Mouse (Mus musculus) megakaryocyte-erythroid progenitor cell, adult 5-6 weeks (primary cell): ENCODE measurements around the gene Gsta3. TPM values are rescaled to one million over a fixed set of nuclear protein-coding genes. Genes with fewer than 3 reads are reported as not detected.

Experiments used
- ATAC-seq: replicated peaks from 2 replicates; pipeline ENCODE4 v1.8.0; 2016; ENCODE audit warnings: mild to moderate bottlenecking, inconsistent platforms; ENCODE audit not compliant: severe bottlenecking, poor library complexity, low FRiP score, low TSS enrichment
- total RNA-seq, 2 experiments: library from RNA; stranded (forward) in 1 of 2; stranded (reverse) in 1 of 2; fragments of 200-1000, 215-1000 nt in 1 of 2; fragments of >200 nt in 1 of 2; fragmentation: Nextera tagmentation in 1 of 2; gene quantifications; 2 replicates each; pipeline ENCODE4 v1.2.3; 2014 to 2017

The Gsta3 gene
- total RNA-seq, 2 experiments from 2014 or later = not detected

- no peak for ATAC-seq
These were observed 51.0 kb downstream of the Gsta3 start for GRCm38 (mm10) chr1:21291394-21291793.

GRCm38 (mm10) chr1:21292590-21292989, 52.2 kb downstream of the Gsta3 start:
- no peak for ATAC-seq

DNA sequence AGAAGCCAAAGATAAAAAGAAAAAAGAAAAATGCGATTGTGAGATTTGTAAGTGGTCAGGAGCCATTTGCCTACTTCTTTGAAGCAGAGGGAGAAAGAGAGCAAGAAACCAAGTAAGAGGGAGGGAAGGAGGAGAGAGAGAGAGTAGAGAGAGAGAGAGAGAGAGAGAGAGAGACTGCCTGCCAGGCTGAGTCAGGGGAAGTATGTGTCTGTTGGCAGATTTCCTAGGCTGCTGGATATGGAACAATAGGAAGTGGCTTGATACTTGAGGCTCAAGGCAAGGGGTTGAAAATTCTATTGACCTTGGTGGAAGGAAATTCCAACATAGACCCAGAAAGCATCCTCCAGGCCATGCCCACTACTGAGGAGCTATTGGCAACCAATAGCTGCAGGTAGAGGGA, 55.8 kb downstream of the Gsta3 start:
- ATAC-seq = no peak

DNA sequence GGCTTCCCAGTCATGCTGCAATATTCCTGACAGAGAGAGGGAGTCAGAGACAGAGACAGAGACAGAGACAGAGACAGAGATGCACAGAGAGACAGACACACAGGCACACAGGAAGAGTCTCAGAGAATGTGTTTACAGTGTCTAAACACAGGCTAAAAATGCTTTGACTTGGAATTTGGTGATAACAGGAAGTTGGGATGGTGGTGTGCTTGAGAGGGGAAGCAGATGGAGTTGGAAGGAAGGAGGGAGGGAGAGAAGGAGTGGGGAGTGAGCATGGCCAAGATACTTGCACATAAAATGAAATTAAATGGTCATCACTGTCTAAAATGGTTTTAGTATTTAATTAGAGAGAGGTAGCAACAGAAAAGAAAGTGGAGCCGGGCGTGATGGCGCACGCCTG, 57.7 kb downstream of the Gsta3 start:
- ATAC-seq = no peak

DNA sequence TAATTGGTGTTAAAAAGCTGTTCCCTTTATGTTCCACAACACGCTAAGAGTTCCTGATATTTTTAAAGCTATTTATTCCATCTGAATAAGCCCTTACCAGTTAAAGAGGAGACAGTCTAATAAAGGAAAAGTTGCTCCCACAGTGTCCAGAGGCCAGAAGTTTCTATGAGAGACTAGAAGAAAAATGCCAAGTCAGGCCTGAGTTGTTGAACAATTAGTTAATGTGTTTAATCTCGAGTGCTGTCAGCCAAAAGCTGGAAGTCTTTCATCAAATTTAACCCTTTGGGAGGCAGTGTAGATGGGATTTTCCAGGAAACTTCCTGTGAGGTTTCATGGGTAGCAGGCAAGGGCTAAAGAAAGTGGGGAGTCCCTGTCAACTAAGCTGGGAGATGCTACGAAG, 59.4 kb downstream of the Gsta3 start:
- no peak for ATAC-seq

- ATAC-seq = no peak
These were observed 61.3 kb downstream of the Gsta3 start for GRCm38 (mm10) chr1:21301686-21302085.

- ATAC-seq = no peak
These were observed 63.8 kb downstream of the Gsta3 start for GRCm38 (mm10) chr1:21304174-21304573.

GRCm38 (mm10) chr1:21304646-21305045, 64.3 kb downstream of the Gsta3 start:
- ATAC-seq = no peak

DNA sequence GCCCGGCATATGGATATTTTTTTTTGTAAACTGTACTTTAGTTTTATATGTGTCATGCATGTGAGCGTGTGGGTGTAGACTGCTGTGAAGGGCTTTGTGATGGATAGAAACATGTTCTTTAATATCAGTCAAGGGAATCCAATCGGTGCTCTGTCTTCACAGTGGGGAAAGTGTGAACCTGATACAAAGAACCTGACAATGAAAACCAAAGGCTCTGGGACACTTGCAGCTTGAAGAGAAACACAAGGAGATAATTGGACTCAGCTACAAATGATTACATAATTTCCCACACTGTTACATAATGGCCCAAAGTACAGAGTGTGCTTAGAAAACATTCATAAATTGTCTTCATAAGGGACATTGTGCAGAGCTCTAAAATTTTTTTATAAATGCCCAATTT, 65.1 kb downstream of the Gsta3 start:
- no peak for ATAC-seq

DNA sequence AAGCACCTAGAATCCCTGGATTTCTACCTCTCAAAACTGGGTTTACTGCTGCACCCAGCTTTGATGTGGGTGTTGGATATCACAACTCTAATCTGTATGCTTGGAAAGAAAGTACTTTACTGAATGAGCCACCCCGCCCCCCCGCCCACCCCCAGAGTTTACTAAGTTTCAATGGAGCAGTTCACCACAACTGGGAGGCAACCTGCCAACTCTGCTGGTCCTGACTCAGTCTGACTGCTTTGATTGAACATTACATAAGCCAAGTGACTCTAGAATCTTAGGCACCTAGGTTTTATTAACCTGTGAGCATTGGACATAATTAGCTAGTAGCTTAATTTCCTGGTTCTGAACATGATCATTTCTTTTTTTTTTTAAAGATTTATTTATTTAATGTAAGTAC, 73.9 kb downstream of the Gsta3 start:
- ATAC-seq = no peak

Other genes with a start within 250 kb of the Gsta3 start
- gene Tram2, start 161.4 kb upstream of the Gsta3 start, total RNA-seq (2014; fragmentation: Nextera tagmentation) = 1.8 and 2.9 TPM in 2 replicates
- 0.19 and 1.1 TPM in 2 replicates for gene Tram2, start 161.4 kb upstream of the Gsta3 start, total RNA-seq (2017)
- gene Tmem14a, start 22.0 kb upstream of the Gsta3 start, total RNA-seq (2014; fragmentation: Nextera tagmentation) = 2.4 and 3.4 TPM in 2 replicates
- gene Tmem14a, start 22.0 kb upstream of the Gsta3 start, total RNA-seq (2017) = 0.65 and 0.85 TPM in 2 replicates
- not detected in 2 replicates for gene Khdc1a, start 109.1 kb downstream of the Gsta3 start, total RNA-seq (2014; fragmentation: Nextera tagmentation)
- gene Khdc1a, start 109.1 kb downstream of the Gsta3 start, total RNA-seq (2017) = not detected in 2 replicates
- not detected in 2 replicates for gene Khdc1c, start 127.7 kb downstream of the Gsta3 start, total RNA-seq (2014; fragmentation: Nextera tagmentation)
- gene Khdc1c, start 127.7 kb downstream of the Gsta3 start, total RNA-seq (2017) = 1.2 TPM in 1 of 2 replicates, not detected in the other
- gene Khdc1b, start 143.0 kb downstream of the Gsta3 start, total RNA-seq (2014; fragmentation: Nextera tagmentation) = not detected in 2 replicates
- gene Khdc1b, start 143.0 kb downstream of the Gsta3 start, total RNA-seq (2017) = not detected in 2 replicates